Mouse (Mus musculus): ENCODE measurements around the gene Adra1b. TPM values are rescaled to one million over a fixed set of nuclear protein-coding genes. Genes with fewer than 3 reads are reported as not detected.

Gene Adra1b
- total RNA-seq, 2 experiments from 2014 or later: not detected

- ATAC-seq (replicated peaks; ENCODE audit: low FRiP score, poor library complexity, severe bottlenecking): no peak
Measured at GRCm38 (mm10) chr11:43754568-43754967, 146.4 kb downstream of the Adra1b start.

GRCm38 (mm10) chr11:43751542-43751941 is 149.5 kb downstream of the Adra1b start:
- no peak for ATAC-seq (replicated peaks; ENCODE audit: low FRiP score, poor library complexity, severe bottlenecking)

- peak; percentile 100 for ATAC-seq (replicated peaks; ENCODE audit: low FRiP score, poor library complexity, severe bottlenecking)
Measured at GRCm38 (mm10) chr11:43747233-43748226, 153.5 kb downstream of the Adra1b start, which contains the start of gene Ttc1. Gene Ttc1 (minus strand): TSS chr11:43748008.

- no peak for ATAC-seq (replicated peaks; ENCODE audit: low FRiP score, poor library complexity, severe bottlenecking)
Measured at GRCm38 (mm10) chr11:43728737-43729301, 172.2 kb downstream of the Adra1b start.

- no peak for ATAC-seq (replicated peaks; ENCODE audit: low FRiP score, poor library complexity, severe bottlenecking)
Measured at GRCm38 (mm10) chr11:43727796-43728195, 173.2 kb downstream of the Adra1b start.

Other genes with a start within 250 kb of the Adra1b start
- 24.0 and 27.1 TPM in 2 replicates for gene Pwwp2a, start 219.2 kb downstream of the Adra1b start, total RNA-seq (2015; ENCODE audit: low replicate concordance)
- 26.1 and 31.7 TPM in 2 replicates for gene Pwwp2a, start 219.2 kb downstream of the Adra1b start, total RNA-seq (2017; ENCODE audit: low replicate concordance)
- 10.2 and 25.9 TPM in 2 replicates for gene Ttc1, start 153.2 kb downstream of the Adra1b start, total RNA-seq (2015; ENCODE audit: low replicate concordance)
- 18.9 and 20.5 TPM in 2 replicates for gene Ttc1, start 153.2 kb downstream of the Adra1b start, total RNA-seq (2017; ENCODE audit: low replicate concordance)

All from erythroblast, adult 5-6 weeks (primary cell).